ENCODE assay signal across 7 mouse cellular contexts in the genomic region with DNA sequence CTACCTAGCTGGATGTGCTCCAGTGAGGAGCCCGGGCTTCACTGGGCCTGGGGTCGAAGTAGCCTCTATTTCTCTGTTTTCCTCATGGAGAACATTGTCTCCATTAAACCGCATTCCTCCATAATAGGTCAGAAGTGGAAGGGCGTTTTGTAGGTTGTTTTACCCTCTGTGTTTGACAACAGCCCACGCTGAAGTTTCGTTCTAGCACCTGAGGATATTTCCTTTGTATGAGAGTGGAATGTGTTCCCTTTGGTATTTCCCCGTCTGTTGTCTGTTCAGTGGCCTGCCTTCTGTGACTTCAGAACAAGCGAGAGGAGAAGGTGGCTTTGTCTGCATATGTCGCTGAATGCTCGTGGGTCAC. TPM values are rescaled to one million over a fixed set of nuclear protein-coding genes. Genes with fewer than 3 reads are reported as not detected.
DNase-seq lines count a peak whose midpoint lies in the region; ATAC-seq and TF ChIP-seq lines count a peak whose summit lies in the region.

No protein-coding gene starts in this region.

- peak overlapping the region; percentile 99 for H3K4me3 ChIP-seq in lung, adult 2 months (replicated peaks; ENCODE audit: extremely low read depth, low read depth, low read length)
- H3K4me3 ChIP-seq in forebrain, embryonic 14.5 days (ENCODE audit: low read depth, low read length) = peak overlapping the region; percentile 74
- peak overlapping the region; percentile 76 for H3K4me3 ChIP-seq in liver, embryonic 11.5 days (ENCODE audit: low read depth, low read length)
- peak overlapping the region; percentile 92 for H3K4me3 ChIP-seq in small intestine, adult 2 months (ENCODE audit: low read depth, low read length)

- TF ChIP-seq POLR2A in lung, adult 2 months (IDR thresholded peaks at IDR 0.05; ENCODE audit: borderline replicate concordance, extremely low read depth, low read depth, low read length) = no peak
- no peak for TF ChIP-seq POLR2A in small intestine, adult 2 months (IDR thresholded peaks at IDR 0.05; ENCODE audit: low read depth, low read length)

- ATAC-seq in forebrain, embryonic 14.5 days = no peak
- ATAC-seq in liver, embryonic 11.5 days (replicated peaks; ENCODE audit: low FRiP score) = no peak

- peak overlapping the region; percentile 92 for H3K9ac ChIP-seq in forebrain, embryonic 14.5 days (ENCODE audit: low read length)
- peak overlapping the region; percentile 80 for H3K9ac ChIP-seq in liver, embryonic 11.5 days (ENCODE audit: low read depth, low read length)

- 11% methylated on average over 10 of the region's 10 CpGs for WGBS in lung, adult 2 months
- 2% methylated on average over 10 of the region's 10 CpGs for whole genome bisulfite sequencing in forebrain, embryonic 14.5 days
- 9% methylated on average over 10 of the region's 10 CpGs for WGBS in liver, embryonic 11.5 days
- 8% methylated on average over 10 of the region's 10 CpGs for WGBS in small intestine, adult 2 months

- TF ChIP-seq CTCF in lung, adult 2 months (IDR thresholded peaks at IDR 0.05; ENCODE audit: insufficient read depth, low read length) = no peak
- TF ChIP-seq CTCF in small intestine, adult 2 months (IDR thresholded peaks at IDR 0.05; ENCODE audit: extremely low read depth, insufficient read length, insufficient replicate concordance, low read depth, low read length) = no peak

- no peak for DNase-seq in lung, adult 2 months
- no peak for DNase-seq in lung, postnatal 25 days (ENCODE audit: low spot score)
- no peak for DNase-seq in forebrain, embryonic 14.5 days (ENCODE audit: low spot score)
- DNase-seq in liver, embryonic 11.5 days (ENCODE audit: low spot score) = no peak
- no peak for DNase-seq in B cell, adult 2 months
- DNase-seq in frontal cortex, adult 2 months (ENCODE audit: extremely low spot score in 1 of 2, low spot score in 1 of 2) = no peak

- peaks cover 17% of the 10 kb centered on the region for H3K4me1 ChIP-seq in lung, adult 2 months (ENCODE audit: control insufficient read depth, insufficient read depth, low read length)
- H3K4me1 ChIP-seq in forebrain, embryonic 14.5 days (ENCODE audit: control insufficient read depth, insufficient read depth, low read length) = peaks cover 20% of the 10 kb centered on the region
- H3K4me1 ChIP-seq in liver, embryonic 11.5 days (replicated peaks; ENCODE audit: control insufficient read depth, insufficient read depth, low read length) = peaks cover 4% of the 10 kb centered on the region
- H3K4me1 ChIP-seq in small intestine, adult 2 months (ENCODE audit: control insufficient read depth, insufficient read depth, insufficient read length, low read length) = no peaks in the 10 kb centered on the region

- peak overlapping the region; percentile 72 for H3K4me2 ChIP-seq in forebrain, embryonic 14.5 days (ENCODE audit: low read length)
- peak overlapping the region; percentile 75 for H3K4me2 ChIP-seq in liver, embryonic 11.5 days

- H3K27me3 ChIP-seq in forebrain, embryonic 14.5 days (replicated peaks; ENCODE audit: control insufficient read depth, insufficient read depth, low read length) = no peaks in the 10 kb centered on the region
- H3K27me3 ChIP-seq in liver, embryonic 11.5 days (replicated peaks; ENCODE audit: control insufficient read depth, insufficient read depth, low read length) = peaks cover 41% of the 10 kb centered on the region
- no peaks in the 10 kb centered on the region for H3K27me3 ChIP-seq in small intestine, adult 2 months (ENCODE audit: control insufficient read depth, insufficient read depth, low read length)

- no peaks in the 10 kb centered on the region for H3K36me3 ChIP-seq in forebrain, embryonic 14.5 days (ENCODE audit: control insufficient read depth, insufficient read depth, low read length)
- no peaks in the 10 kb centered on the region for H3K36me3 ChIP-seq in liver, embryonic 11.5 days (ENCODE audit: control insufficient read depth, insufficient read depth, low read length)
- no peaks in the 10 kb centered on the region for H3K36me3 ChIP-seq in small intestine, adult 2 months (ENCODE audit: control insufficient read depth, insufficient read depth, low read length)

- H3K27ac ChIP-seq in forebrain, embryonic 14.5 days (ENCODE audit: low read depth, low read length) = peak overlapping the region; percentile 93
- peak overlapping the region; percentile 89; the same call in 1 of the 2 replicates for H3K27ac ChIP-seq in liver, embryonic 11.5 days (ENCODE audit: low read depth, low read length)
- no peak overlapping the region for H3K27ac ChIP-seq in small intestine, adult 2 months (ENCODE audit: insufficient read depth, low read depth, low read length)

- no peaks in the 10 kb centered on the region for H3K9me3 ChIP-seq in forebrain, embryonic 14.5 days (replicated peaks; ENCODE audit: control insufficient read depth, low read length)
- no peaks in the 10 kb centered on the region for H3K9me3 ChIP-seq in liver, embryonic 11.5 days (ENCODE audit: control insufficient read depth, low read length)

RNA-seq across cellular contexts. Expression of gene Pard3, which starts 1.4 kb away (rescaled TPM):
- polyA plus RNA-seq in lung, adult 2 months (2012; rRNA removed) = 52.8 and 58.8 TPM in 2 replicates
- 15.5 and 16.5 TPM in 2 replicates for polyA plus RNA-seq in forebrain, embryonic 14.5 days (2014; fragmentation: Nextera tagmentation; extraction: Ambion mirVana)
- polyA plus RNA-seq in liver, embryonic 11.5 days (2014; fragmentation: Nextera tagmentation; extraction: Ambion mirVana) = 12.5 and 14.5 TPM in 2 replicates
- 27.2 and 52.9 TPM in 2 replicates for polyA plus RNA-seq in small intestine, adult 2 months (2012; rRNA removed)
- polyA plus RNA-seq in frontal cortex, adult 2 months (2012; rRNA removed) = 10.1 and 11.9 TPM in 2 replicates
